Mouse (Mus musculus) testis, adult 2 months (tissue): ENCODE results near the gene Tanc1.

ENCODE experiments used
- CTCF ChIP-seq: fragments of 200-500 bp; IDR thresholded peaks from 2 replicates; pipeline ENCODE4 v1.5.1; 2012; ENCODE audit warnings: low read depth, mild to moderate bottlenecking, inconsistent platforms, low read length, moderate library complexity; ENCODE audit not compliant: control insufficient read depth, insufficient read depth, insufficient replicate concordance
- POLR2A ChIP-seq: fragments of 200-500 bp; IDR thresholded peaks from 2 replicates; pipeline ENCODE4 v1.6.1; 2012; ENCODE audit warnings: low read depth, mild to moderate bottlenecking, inconsistent platforms, low read length, moderate library complexity; ENCODE audit not compliant: control insufficient read depth

GRCm38 (mm10) chr2:59841189-59841939, 229.5 kb downstream of the Tanc1 start:
- no peak for TF ChIP-seq POLR2A
- TF ChIP-seq CTCF = no peak
